Mouse (Mus musculus) MEL (cell line): ENCODE results near the gene Pla2g6. TPM values are rescaled to one million over a fixed set of nuclear protein-coding genes. Genes with fewer than 3 reads are reported as not detected.

Experiments
- DNase-seq: peaks from one replicate; pipeline ENCODE4 v3.0.0; 2011; ENCODE audit warnings: low read depth, low spot score
- H3K27ac ChIP-seq: 2 replicates; pipeline ENCODE4 v1.5.1; 2012; ENCODE audit warnings: low read depth, mild to moderate bottlenecking, control low read depth, low read length, moderate library complexity; ENCODE audit not compliant: control insufficient read depth
- H3K27me3 ChIP-seq, 2 experiments: fragments of 150-350 bp in 1 of 2; sonication (generic) in 1 of 2; 2 replicates each; pipeline ENCODE4 v1.6.1; 2012; ENCODE audit warnings: low read length in 2 of 2, mild to moderate bottlenecking in 2 of 2, improper control_type of control experiment in 1 of 2, moderate library complexity in 1 of 2; ENCODE audit not compliant: insufficient read depth in 2 of 2, control insufficient read depth in 1 of 2
- H3K36me3 ChIP-seq, 2 experiments: 2 replicates each; pipeline ENCODE4 v1.6.1; 2012 to 2014; ENCODE audit warnings: low read length in 2 of 2, improper control_type of control experiment in 1 of 2, inconsistent platforms in 1 of 2, mild to moderate bottlenecking in 1 of 2; ENCODE audit not compliant: insufficient read depth in 2 of 2, control insufficient read depth in 1 of 2
- H3K4me1 ChIP-seq, 2 experiments: fragments of 150-350 bp in 1 of 2; sonication (generic) in 1 of 2; 2 replicates each; pipeline ENCODE4 v1.6.1; 2012; ENCODE audit warnings: low read length in 2 of 2, improper control_type of control experiment in 1 of 2, mild to moderate bottlenecking in 1 of 2; ENCODE audit not compliant: insufficient read depth in 2 of 2, control insufficient read depth in 1 of 2
- H3K4me3 ChIP-seq, 2 experiments: fragments of 150-350 bp in 1 of 2; sonication (generic) in 1 of 2; 2 replicates each; pipeline ENCODE4 v1.5.1; 2012; ENCODE audit warnings: low read depth in 2 of 2, low read length in 2 of 2, mild to moderate bottlenecking in 2 of 2, moderate library complexity in 2 of 2, control low read depth in 1 of 2, improper control_type of control experiment in 1 of 2; ENCODE audit not compliant: control insufficient read depth in 1 of 2, insufficient read depth in 1 of 2
- H3K79me2 ChIP-seq: 2 replicates; pipeline ENCODE4 v1.6.1; 2012; ENCODE audit warnings: mild to moderate bottlenecking, low read length, moderate library complexity; ENCODE audit not compliant: control insufficient read depth, poor library complexity, insufficient read depth
- H3K9ac ChIP-seq: 2 replicates; pipeline ENCODE4 v1.6.1; 2012; ENCODE audit warnings: low read depth, mild to moderate bottlenecking, control low read depth, low read length, moderate library complexity; ENCODE audit not compliant: control insufficient read depth, poor library complexity, severe bottlenecking
- H3K9me3 ChIP-seq: fragments of 150-350 bp; sonication (generic); replicated peaks from 2 replicates; pipeline ENCODE4 v1.6.1; 2012; ENCODE audit warnings: mild to moderate bottlenecking, low read length, improper control_type of control experiment, moderate library complexity; ENCODE audit not compliant: insufficient read depth
- BHLHE40 ChIP-seq: IDR thresholded peaks from 2 replicates; pipeline ENCODE4 v1.6.1; 2012; ENCODE audit warnings: low read depth, mild to moderate bottlenecking, inconsistent platforms, low read length, improper control_type of control experiment, borderline replicate concordance
- CHD2 ChIP-seq: IDR thresholded peaks from 2 replicates; pipeline ENCODE4 v1.6.1; 2011; ENCODE audit warnings: low read length, improper control_type of control experiment
- CTCF ChIP-seq, 3 experiments: IDR thresholded peaks in 2 of 3; conservative IDR thresholded peaks in 1 of 3; 2 replicates each; pipeline ENCODE4 v1.5.1; 2011 to 2012; ENCODE audit warnings: low read length in 3 of 3, low read depth in 2 of 3, mild to moderate bottlenecking in 2 of 3, improper control_type of control experiment in 1 of 3, inconsistent platforms in 1 of 3, mixed read lengths in 1 of 3, moderate library complexity in 1 of 3; ENCODE audit not compliant: control insufficient read depth in 1 of 3, insufficient read depth in 1 of 3, poor library complexity in 1 of 3, severe bottlenecking in 1 of 3
- E2F4 ChIP-seq: IDR thresholded peaks from 2 replicates; pipeline ENCODE4 v1.6.1; 2011; ENCODE audit warnings: low read depth, low read length, improper control_type of control experiment, borderline replicate concordance
- GABPA ChIP-seq: IDR thresholded peaks from 2 replicates; pipeline ENCODE4 v1.6.1; 2012; ENCODE audit warnings: low read depth, mild to moderate bottlenecking, inconsistent platforms, low read length, improper control_type of control experiment, moderate library complexity
- HCFC1 ChIP-seq: IDR thresholded peaks from 2 replicates; pipeline ENCODE4 v1.6.1; 2012; ENCODE audit warnings: low read depth, mild to moderate bottlenecking, inconsistent platforms, low read length, improper control_type of control experiment, moderate library complexity
- JUND ChIP-seq: IDR thresholded peaks from 2 replicates; pipeline ENCODE4 v1.6.1; 2011; ENCODE audit warnings: low read depth, mild to moderate bottlenecking, improper control_type of control experiment, low read length
- KAT2A ChIP-seq: conservative IDR thresholded peaks from 2 replicates; pipeline ENCODE4 v1.6.1; 2012; ENCODE audit warnings: low read depth, low read length, improper control_type of control experiment, inconsistent platforms
- MAFK ChIP-seq: IDR thresholded peaks from 2 replicates; pipeline ENCODE4 v1.6.1; 2011; ENCODE audit warnings: low read depth, mild to moderate bottlenecking, low read length, improper control_type of control experiment, borderline replicate concordance
- MEF2A ChIP-seq: IDR thresholded peaks from 2 replicates; pipeline ENCODE4 v1.6.1; 2014; ENCODE audit warnings: low read depth, mild to moderate bottlenecking, inconsistent platforms, low read length, improper control_type of control experiment; ENCODE audit not compliant: poor library complexity, insufficient replicate concordance, severe bottlenecking; ENCODE audit errors: extremely low read depth
- MYB ChIP-seq: IDR thresholded peaks from 2 replicates; pipeline ENCODE4 v1.6.1; 2011; ENCODE audit warnings: mild to moderate bottlenecking, low read depth, low read length, improper control_type of control experiment
- MYC ChIP-seq: IDR thresholded peaks from 2 replicates; pipeline ENCODE4 v1.6.1; 2011; ENCODE audit warnings: low read depth, mild to moderate bottlenecking, low read length, improper control_type of control experiment, moderate library complexity
- NELFE ChIP-seq: IDR thresholded peaks from 2 replicates; pipeline ENCODE4 v1.6.1; 2011; ENCODE audit warnings: low read depth, low read length, improper control_type of control experiment
- NRF1 ChIP-seq: IDR thresholded peaks from 2 replicates; pipeline ENCODE4 v1.6.1; 2014; ENCODE audit warnings: low read depth, mild to moderate bottlenecking, inconsistent platforms, low read length, improper control_type of control experiment, moderate library complexity; ENCODE audit not compliant: poor library complexity, insufficient read depth, severe bottlenecking
- POLR2A ChIP-seq, 2 experiments: IDR thresholded peaks; 2 replicates each; pipeline ENCODE4 v1.6.1; 2011 to 2012; ENCODE audit warnings: low read length in 2 of 2, mild to moderate bottlenecking in 2 of 2, control low read depth in 1 of 2, improper control_type of control experiment in 1 of 2, low read depth in 1 of 2, moderate library complexity in 1 of 2; ENCODE audit not compliant: control insufficient read depth in 1 of 2, insufficient read depth in 1 of 2, poor library complexity in 1 of 2
- RAD21 ChIP-seq: IDR thresholded peaks from 2 replicates; pipeline ENCODE4 v1.6.1; 2011; ENCODE audit warnings: mild to moderate bottlenecking, low read depth, low read length, improper control_type of control experiment
- RCOR1 ChIP-seq: IDR thresholded peaks from 2 replicates; pipeline ENCODE4 v1.6.1; 2012; ENCODE audit warnings: low read depth, mild to moderate bottlenecking, inconsistent platforms, low read length, improper control_type of control experiment
- SIN3A ChIP-seq: IDR thresholded peaks from 2 replicates; pipeline ENCODE4 v1.6.1; 2012; ENCODE audit warnings: low read length, improper control_type of control experiment, inconsistent platforms
- TBP ChIP-seq: IDR thresholded peaks from 2 replicates; pipeline ENCODE4 v1.8.0; 2011; ENCODE audit warnings: low read depth, low read length, improper control_type of control experiment
- TCF12 ChIP-seq: IDR thresholded peaks from 2 replicates; pipeline ENCODE4 v1.6.1; 2014; ENCODE audit warnings: low read depth, mild to moderate bottlenecking, inconsistent platforms, low read length, improper control_type of control experiment, moderate library complexity
- UBTF ChIP-seq: IDR thresholded peaks from 2 replicates; pipeline ENCODE4 v1.6.1; 2012; ENCODE audit warnings: low read depth, mild to moderate bottlenecking, inconsistent platforms, low read length, improper control_type of control experiment, moderate library complexity, borderline replicate concordance; ENCODE audit not compliant: insufficient read depth
- USF2 ChIP-seq, 2 experiments: IDR thresholded peaks; 2 replicates each; pipeline ENCODE4 v1.6.1; 2011 to 2012; ENCODE audit warnings: improper control_type of control experiment in 2 of 2, low read length in 2 of 2, borderline replicate concordance in 1 of 2, inconsistent platforms in 1 of 2, low read depth in 1 of 2, mild to moderate bottlenecking in 1 of 2; ENCODE audit not compliant: insufficient read depth in 1 of 2
- polyA plus RNA-seq, 2 experiments: library from polyadenylated mRNA; stranded (reverse) in 1 of 2; unstranded in 1 of 2; fragments of >175 nt in 1 of 2; fragments of >200 nt in 1 of 2; gene quantifications; 2 replicates each; pipeline versions ENCODE4 v1.2.1 to v1.2.4; 2012; ENCODE audit warnings: low replicate concordance in 2 of 2, low read depth in 1 of 2; ENCODE audit not compliant: insufficient read length in 2 of 2, insufficient read depth in 1 of 2, missing spikeins in 1 of 2
- total RNA-seq: library from RNA; depleted of rRNA; stranded (reverse); fragments of 300-350 nt; gene quantifications from 2 replicates; pipeline ENCODE4 v1.2.3, GENCODE M21; 2012

The Pla2g6 gene
- total and polyA plus RNA-seq, 3 experiments: 11.8 to 24.7 TPM; not detected in 1

DNA sequence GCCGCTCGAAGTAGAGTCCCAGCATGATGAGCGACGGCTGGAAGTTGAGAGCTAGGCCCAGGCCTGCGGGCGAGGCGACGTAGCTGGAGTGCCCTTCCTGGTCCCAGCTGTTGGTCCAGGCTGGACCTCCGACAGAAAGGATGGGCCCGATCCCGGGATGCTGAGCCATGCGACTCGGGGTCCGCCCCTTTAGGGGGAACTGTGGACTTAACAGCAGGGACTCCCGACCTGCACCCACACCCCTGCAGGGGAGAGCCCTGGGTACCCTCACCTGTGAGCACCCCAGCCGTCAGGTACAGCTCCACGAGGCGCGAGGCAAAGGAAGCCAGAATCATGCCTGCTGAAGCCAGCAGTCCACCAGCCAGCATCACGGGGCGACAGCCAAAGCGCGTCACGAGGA lies 75.6 kb downstream of the Pla2g6 start:
- no peak for DNase-seq
- Histone ChIP-seq H3K4me1 (no peaks in the 10 kb centered on the region), H3K9ac (no peak overlapping the region), H3K4me3 (no peak overlapping the region), H3K79me2 (no peaks in the 10 kb centered on the region), H3K27ac (no peak overlapping the region), H3K9me3 (no peaks in the 10 kb centered on the region), H3K36me3 (no peaks in the 10 kb centered on the region), H3K27me3 (no peaks in the 10 kb centered on the region)
- TF ChIP-seq SIN3A (no peak), UBTF (no peak), JUND (no peak), MYC (no peak), POLR2A (IDR thresholded peaks at IDR 0.05; ENCODE audit: control insufficient read depth in 1 of 2, insufficient read depth in 1 of 2, low read depth in 1 of 2, low read length in 2 of 2, poor library complexity in 1 of 2) (no peak), USF2 (IDR thresholded peaks at IDR 0.05; ENCODE audit: borderline replicate concordance in 1 of 2, insufficient read depth in 1 of 2, low read depth in 1 of 2, low read length in 2 of 2) (no peak), MAFK (no peak), NELFE (no peak), TCF12 (no peak), NRF1 (no peak)

DNA sequence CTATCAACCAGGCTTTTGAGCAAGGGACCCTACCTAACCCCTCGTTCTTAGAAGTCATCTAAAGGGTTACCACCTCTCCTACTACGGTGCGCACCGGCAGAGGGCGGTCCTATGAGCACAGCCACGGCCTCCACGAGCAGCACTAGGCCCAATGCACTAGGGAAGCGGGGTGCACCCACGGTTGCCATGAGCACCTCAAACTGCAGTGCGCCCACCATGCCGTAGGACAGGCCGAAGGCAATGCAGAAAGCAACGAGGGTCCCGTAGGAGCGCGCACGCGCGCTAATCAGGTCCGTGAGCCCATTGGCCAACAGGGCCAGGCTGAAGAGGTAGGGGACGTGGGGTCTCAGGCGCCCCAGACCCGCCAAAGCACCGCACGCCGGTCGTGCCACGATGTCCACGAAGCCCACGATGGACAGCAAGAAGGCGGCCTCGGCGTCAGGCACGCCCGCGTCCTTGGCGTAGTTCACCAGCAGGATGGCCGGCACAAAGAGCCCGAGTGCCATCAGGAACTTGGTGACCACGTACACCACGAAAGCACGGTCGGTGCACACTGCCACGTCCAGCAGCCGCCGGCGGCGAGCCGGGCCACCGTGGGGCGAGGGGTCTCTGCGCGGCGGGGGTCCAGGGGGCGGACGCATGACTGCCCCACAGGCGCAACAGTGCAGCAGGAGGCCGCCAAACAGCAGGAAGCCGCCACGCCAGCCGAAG lies 76.3 kb downstream of the Pla2g6 start:
- H3K4me3 ChIP-seq: no peak overlapping the region
- no peaks in the 10 kb centered on the region for H3K36me3 ChIP-seq
- TF ChIP-seq E2F4 (no peak), BHLHE40 (no peak), CHD2 (no peak), RCOR1 (no peak), TCF12 (no peak), UBTF (no peak), RAD21 (no peak), CTCF (IDR thresholded peaks at IDR 0.05 in 2 of 3, conservative IDR thresholded peaks at IDR 0.05 in 1 of 3; ENCODE audit: control insufficient read depth in 1 of 3, insufficient read depth in 1 of 3, low read depth in 2 of 3, low read length in 3 of 3, poor library complexity in 1 of 3, severe bottlenecking in 1 of 3) (no peak), HCFC1 (no peak), GABPA (no peak), USF2 (IDR thresholded peaks at IDR 0.05; ENCODE audit: borderline replicate concordance in 1 of 2, insufficient read depth in 1 of 2, low read depth in 1 of 2, low read length in 2 of 2) (no peak), TBP (no peak), MYB (no peak), MEF2A (no peak), KAT2A (no peak)
- no peaks in the 10 kb centered on the region for H3K79me2 ChIP-seq
- H3K27me3 ChIP-seq: no peaks in the 10 kb centered on the region
- H3K9ac ChIP-seq: no peak overlapping the region
- no peak overlapping the region for H3K27ac ChIP-seq
- H3K4me1 ChIP-seq: no peaks in the 10 kb centered on the region
- no peak for DNase-seq
- H3K9me3 ChIP-seq: no peaks in the 10 kb centered on the region
